Mouse (Mus musculus): ENCODE results near the gene Atg4c. TPM values are rescaled to one million over a fixed set of nuclear protein-coding genes. Genes with fewer than 3 reads are reported as not detected.
A peak's percentile ranks its signal among the peaks of the same experiment; 100 is the strongest.

Gene Atg4c
- polyA plus RNA-seq, 1 experiment from 2014 or later, result 12.0 TPM

- no peak for ATAC-seq (replicated peaks; ENCODE audit: low FRiP score)
- Histone ChIP-seq H3K27me3 (ENCODE audit: control insufficient read depth, insufficient read depth, low read length) (no peaks in the 10 kb centered on the region), H3K4me3 (ENCODE audit: low read depth, low read length) (no peak overlapping the region), H3K4me2 (ENCODE audit: low read depth, low read length, severe bottlenecking) (no peak overlapping the region), H3K27ac (ENCODE audit: low read depth, low read length) (no peak overlapping the region), H3K4me1 (replicated peaks; ENCODE audit: control insufficient read depth, insufficient read depth, low read length) (no peaks in the 10 kb centered on the region), H3K36me3 (ENCODE audit: control insufficient read depth, insufficient read depth, low read length) (no peaks in the 10 kb centered on the region), H3K9me3 (ENCODE audit: control insufficient read depth, low read length) (no peaks in the 10 kb centered on the region), H3K9ac (ENCODE audit: low read length) (no peak overlapping the region)
- WGBS, result 82% methylated on average over 9 of the region's 9 CpGs
- DNase-seq (ENCODE audit: low spot score), result no peak
These were observed 11.9 kb upstream of the Atg4c start for GRCm38 (mm10) chr4:99181739-99182419.

GRCm38 (mm10) chr4:99182660-99183431 is 10.9 kb upstream of the Atg4c start:
- DNase-seq (ENCODE audit: low spot score) (no peak), ATAC-seq (replicated peaks; ENCODE audit: low FRiP score) (no peak)
- Histone ChIP-seq H3K9ac (ENCODE audit: low read length) (no peak overlapping the region), H3K4me3 (ENCODE audit: low read depth, low read length) (no peak overlapping the region), H3K27me3 (ENCODE audit: control insufficient read depth, insufficient read depth, low read length) (no peaks in the 10 kb centered on the region), H3K27ac (ENCODE audit: low read depth, low read length) (no peak overlapping the region), H3K9me3 (ENCODE audit: control insufficient read depth, low read length) (no peaks in the 10 kb centered on the region), H3K36me3 (ENCODE audit: control insufficient read depth, insufficient read depth, low read length) (no peaks in the 10 kb centered on the region), H3K4me1 (replicated peaks; ENCODE audit: control insufficient read depth, insufficient read depth, low read length) (no peaks in the 10 kb centered on the region), H3K4me2 (ENCODE audit: low read depth, low read length, severe bottlenecking) (no peak overlapping the region)
- 80% methylated on average over 20 of the region's 20 CpGs for WGBS

- H3K9me3 ChIP-seq (ENCODE audit: control insufficient read depth, low read length), result no peaks in the 10 kb centered on the region
- no peak overlapping the region for H3K4me3 ChIP-seq (ENCODE audit: low read depth, low read length)
- no peak overlapping the region for H3K4me2 ChIP-seq (ENCODE audit: low read depth, low read length, severe bottlenecking)
- no peaks in the 10 kb centered on the region for H3K4me1 ChIP-seq (replicated peaks; ENCODE audit: control insufficient read depth, insufficient read depth, low read length)
- 84% methylated on average over 4 of the region's 4 CpGs for WGBS
- H3K36me3 ChIP-seq (ENCODE audit: control insufficient read depth, insufficient read depth, low read length), result no peaks in the 10 kb centered on the region
- H3K27me3 ChIP-seq (ENCODE audit: control insufficient read depth, insufficient read depth, low read length), result no peaks in the 10 kb centered on the region
- no peak for DNase-seq (ENCODE audit: low spot score)
- no peak overlapping the region for H3K27ac ChIP-seq (ENCODE audit: low read depth, low read length)
- no peak overlapping the region for H3K9ac ChIP-seq (ENCODE audit: low read length)
- no peak for ATAC-seq (replicated peaks; ENCODE audit: low FRiP score)
These were observed 9.1 kb upstream of the Atg4c start for GRCm38 (mm10) chr4:99184678-99185077.

- H3K4me3 ChIP-seq (ENCODE audit: low read depth, low read length), result no peak overlapping the region
- no peak overlapping the region for H3K4me2 ChIP-seq (ENCODE audit: low read depth, low read length, severe bottlenecking)
- H3K27me3 ChIP-seq (ENCODE audit: control insufficient read depth, insufficient read depth, low read length), result no peaks in the 10 kb centered on the region
- no peaks in the 10 kb centered on the region for H3K36me3 ChIP-seq (ENCODE audit: control insufficient read depth, insufficient read depth, low read length)
- 88% methylated on average over 4 of the region's 4 CpGs for WGBS
- H3K27ac ChIP-seq (ENCODE audit: low read depth, low read length), result no peak overlapping the region
- no peak overlapping the region for H3K9ac ChIP-seq (ENCODE audit: low read length)
- H3K4me1 ChIP-seq (replicated peaks; ENCODE audit: control insufficient read depth, insufficient read depth, low read length), result no peaks in the 10 kb centered on the region
- H3K9me3 ChIP-seq (ENCODE audit: control insufficient read depth, low read length), result no peaks in the 10 kb centered on the region
- DNase-seq (ENCODE audit: low spot score), result no peak
- no peak for ATAC-seq (replicated peaks; ENCODE audit: low FRiP score)
These were observed 8.4 kb upstream of the Atg4c start for GRCm38 (mm10) chr4:99185305-99185704.

- ATAC-seq (replicated peaks; ENCODE audit: low FRiP score), result no peak
- no peak overlapping the region for H3K4me2 ChIP-seq (ENCODE audit: low read depth, low read length, severe bottlenecking)
- WGBS, result 91% methylated on average over 11 of the region's 11 CpGs
- no peak for DNase-seq (ENCODE audit: low spot score)
- H3K4me3 ChIP-seq (ENCODE audit: low read depth, low read length), result no peak overlapping the region
- no peaks in the 10 kb centered on the region for H3K27me3 ChIP-seq (ENCODE audit: control insufficient read depth, insufficient read depth, low read length)
- H3K27ac ChIP-seq (ENCODE audit: low read depth, low read length), result no peak overlapping the region
- no peak overlapping the region for H3K9ac ChIP-seq (ENCODE audit: low read length)
- H3K36me3 ChIP-seq (ENCODE audit: control insufficient read depth, insufficient read depth, low read length), result no peaks in the 10 kb centered on the region
- no peaks in the 10 kb centered on the region for H3K9me3 ChIP-seq (ENCODE audit: control insufficient read depth, low read length)
- H3K4me1 ChIP-seq (replicated peaks; ENCODE audit: control insufficient read depth, insufficient read depth, low read length), result no peaks in the 10 kb centered on the region
These were observed 7.2 kb upstream of the Atg4c start for GRCm38 (mm10) chr4:99186412-99187125.

- ATAC-seq (replicated peaks; ENCODE audit: low FRiP score) (no peak), DNase-seq (ENCODE audit: low spot score) (no peak)
- Histone ChIP-seq H3K9ac (ENCODE audit: low read length) (no peak overlapping the region), H3K4me1 (replicated peaks; ENCODE audit: control insufficient read depth, insufficient read depth, low read length) (no peaks in the 10 kb centered on the region), H3K36me3 (ENCODE audit: control insufficient read depth, insufficient read depth, low read length) (no peaks in the 10 kb centered on the region), H3K27ac (ENCODE audit: low read depth, low read length) (no peak overlapping the region), H3K4me3 (ENCODE audit: low read depth, low read length) (no peak overlapping the region), H3K27me3 (ENCODE audit: control insufficient read depth, insufficient read depth, low read length) (no peaks in the 10 kb centered on the region), H3K4me2 (ENCODE audit: low read depth, low read length, severe bottlenecking) (no peak overlapping the region), H3K9me3 (ENCODE audit: control insufficient read depth, low read length) (no peaks in the 10 kb centered on the region)
- WGBS, result 80% methylated on average over 1 of the region's 1 CpGs
These were observed 1.1 kb upstream of the Atg4c start for GRCm38 (mm10) chr4:99192640-99193039.

GRCm38 (mm10) chr4:99193214-99193613 is 520 bp upstream of the Atg4c start:
- Histone ChIP-seq H3K4me3 (ENCODE audit: low read depth, low read length) (no peak overlapping the region), H3K4me2 (ENCODE audit: low read depth, low read length, severe bottlenecking) (no peak overlapping the region), H3K9ac (ENCODE audit: low read length) (no peak overlapping the region), H3K9me3 (ENCODE audit: control insufficient read depth, low read length) (no peaks in the 10 kb centered on the region), H3K27ac (ENCODE audit: low read depth, low read length) (no peak overlapping the region), H3K27me3 (ENCODE audit: control insufficient read depth, insufficient read depth, low read length) (no peaks in the 10 kb centered on the region), H3K36me3 (ENCODE audit: control insufficient read depth, insufficient read depth, low read length) (no peaks in the 10 kb centered on the region), H3K4me1 (replicated peaks; ENCODE audit: control insufficient read depth, insufficient read depth, low read length) (no peaks in the 10 kb centered on the region)
- DNase-seq (ENCODE audit: low spot score) (no peak), ATAC-seq (replicated peaks; ENCODE audit: low FRiP score) (no peak)
- WGBS, result 60% methylated on average over 6 of the region's 6 CpGs

- 46% methylated on average over 5 of the region's 5 CpGs for WGBS
- no peak overlapping the region for H3K27ac ChIP-seq (ENCODE audit: low read depth, low read length)
- H3K4me2 ChIP-seq (ENCODE audit: low read depth, low read length, severe bottlenecking), result peak overlapping the region; percentile 52
- no peak for DNase-seq (ENCODE audit: low spot score)
- H3K9me3 ChIP-seq (ENCODE audit: control insufficient read depth, low read length), result no peaks in the 10 kb centered on the region
- no peaks in the 10 kb centered on the region for H3K4me1 ChIP-seq (replicated peaks; ENCODE audit: control insufficient read depth, insufficient read depth, low read length)
- no peak for ATAC-seq (replicated peaks; ENCODE audit: low FRiP score)
- H3K36me3 ChIP-seq (ENCODE audit: control insufficient read depth, insufficient read depth, low read length), result no peaks in the 10 kb centered on the region
- peak overlapping the region; percentile 63 for H3K4me3 ChIP-seq (ENCODE audit: low read depth, low read length)
- no peak overlapping the region; the same call in 1 of the 2 replicates for H3K9ac ChIP-seq (ENCODE audit: low read length)
- H3K27me3 ChIP-seq (ENCODE audit: control insufficient read depth, insufficient read depth, low read length), result no peaks in the 10 kb centered on the region
These were observed 1.1 kb downstream of the Atg4c start for GRCm38 (mm10) chr4:99194826-99195225.

Data from forebrain, embryonic 11.5 days (tissue).